ENCODE assay signal across 10 mouse cellular contexts in the genomic region with DNA sequence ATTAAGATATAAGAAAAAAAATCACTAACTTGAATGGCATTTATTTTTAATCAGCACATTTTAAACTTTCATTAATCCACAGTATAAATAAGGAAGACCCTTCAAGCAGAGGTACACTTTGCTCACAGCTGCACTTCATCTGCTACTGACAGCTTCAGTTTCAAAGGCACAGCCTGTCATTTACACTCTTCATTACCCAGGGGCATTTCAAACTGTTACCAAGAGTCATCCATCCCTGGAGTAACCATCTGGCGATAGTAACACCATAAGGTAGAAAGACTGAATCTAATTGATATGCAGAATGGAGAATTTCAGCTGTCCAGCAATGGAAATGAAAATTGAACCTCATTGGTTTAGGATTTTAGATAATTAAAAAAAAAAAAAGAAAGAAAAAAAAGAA. TPM values are rescaled to one million over a fixed set of nuclear protein-coding genes. Genes with fewer than 3 reads are reported as not detected.
DNase-seq lines count a peak whose midpoint lies in the region; ATAC-seq lines count a peak whose summit lies in the region.
"Had no signal": no experiment of that assay in that cellular context is flagged by ENCODE, and none has a peak within 500 bp of the region (broad histone marks: within the 10 kb centered on the region; RNA-seq: fewer than 3 reads in every experiment).

No protein-coding gene starts in this region.

- no peaks in the 10 kb centered on the region for H3K36me3 ChIP-seq in hindbrain, embryonic 13.5 days
- H3K36me3 ChIP-seq: heart, embryonic 10.5 days had no signal

- no peak overlapping the region for H3K4me3 ChIP-seq in hindbrain, embryonic 13.5 days
- H3K4me3 ChIP-seq: heart, embryonic 10.5 days had no signal

- H3K4me1 ChIP-seq in hindbrain, embryonic 13.5 days (replicated peaks): peaks cover 15% of the 10 kb centered on the region
- H3K4me1 ChIP-seq: heart, embryonic 10.5 days had no signal

- ATAC-seq in hindbrain, embryonic 13.5 days (ENCODE audit: low FRiP score): peak; percentile 80
- ATAC-seq: lung, postnatal 0 days had no signal

- DNase-seq in left cerebral cortex, postnatal 4 days: peak; percentile 9
- DNase-seq in left cerebral cortex, postnatal 36 days (ENCODE audit: low spot score in 2 of 2): no peak
- peak; percentile 29 to 64 for DNase-seq in cerebellum, postnatal 14 days
- DNase-seq in retina, embryonic 14.5 days (ENCODE audit: low spot score): peak; percentile 59
- no peak for DNase-seq in lung, postnatal 4 days
- no peak for DNase-seq in thymus, postnatal 4 days
- DNase-seq: thymus, adult 18-20 months had no signal

- H3K27me3 ChIP-seq in hindbrain, embryonic 13.5 days: no peaks in the 10 kb centered on the region

- H3K9ac ChIP-seq in hindbrain, embryonic 13.5 days: no peak overlapping the region

- no peak overlapping the region for H3K27ac ChIP-seq in hindbrain, embryonic 13.5 days
- H3K27ac ChIP-seq: heart, embryonic 10.5 days had no signal

- 28% methylated on average over 1 of the region's 1 CpGs for WGBS in hindbrain, embryonic 13.5 days

- no peak overlapping the region for H3K4me2 ChIP-seq in hindbrain, embryonic 13.5 days

- H3K9me3 ChIP-seq in hindbrain, embryonic 13.5 days: no peaks in the 10 kb centered on the region
- H3K9me3 ChIP-seq: heart, embryonic 10.5 days had no signal

- intact Hi-C loops in left cerebral cortex, postnatal 4 days (cut with DNase I): no loop called here
- intact Hi-C loops in left cerebral cortex, postnatal 36 days (cut with DNase I): no loop called here

RNA-seq across cellular contexts. Expression of a gene that starts 34.2 kb away (rescaled TPM):
- 10 to 100 TPM; 47.1 to 56.6 TPM for total RNA-seq in left cerebral cortex, postnatal 4 days (2021)
- total RNA-seq in left cerebral cortex, postnatal 36 days (2021): 10 to 100 TPM; 48.2 to 58.6 TPM
- 41.0 and 44.5 TPM in 2 replicates for polyA plus RNA-seq in hindbrain, embryonic 13.5 days (2015; fragmentation: Nextera tagmentation; extraction: Ambion mirVana)

Comparison
In these comparisons a context has a peak if more than half of its experiments do, and no peak if none do; other contexts are left out.
1. DNase-seq: peak in left cerebral cortex, postnatal 4 days (single experiment), cerebellum, postnatal 14 days (2 of 2) and retina, embryonic 14.5 days (single experiment); none in left cerebral cortex, postnatal 36 days (0 of 2), lung, postnatal 4 days (0 of 2) and thymus, postnatal 4 days (single experiment).